8 mouse cellular contexts compared by ENCODE assay signal in genomic region chr5:114658255-114658654, GRCm38 (mm10). TPM values are rescaled to one million over a fixed set of nuclear protein-coding genes. Genes with fewer than 3 reads are reported as not detected.
DNase-seq lines count a peak whose midpoint lies in the region; ATAC-seq and TF ChIP-seq lines count a peak whose summit lies in the region.

TSS of gene Trpv4 (minus strand) at chr5:114658421.

- no peaks in the 10 kb centered on the region for H3K9me3 ChIP-seq in embryonic facial prominence, embryonic 12.5 days
- H3K9me3 ChIP-seq in hindbrain, embryonic 12.5 days (replicated peaks): no peaks in the 10 kb centered on the region
- no peaks in the 10 kb centered on the region for H3K9me3 ChIP-seq in liver, embryonic 14.5 days (ENCODE audit: control insufficient read depth, low read length)

- TF ChIP-seq CTCF in liver, adult 2 months (IDR thresholded peaks at IDR 0.05; ENCODE audit: low read depth, low read length): no peak
- TF ChIP-seq CTCF in liver, embryonic 14.5 days (IDR thresholded peaks at IDR 0.05; ENCODE audit: low read depth): no peak

- H3K4me1 ChIP-seq in liver, adult 2 months (ENCODE audit: control insufficient read depth, insufficient read depth, low read length): no peaks in the 10 kb centered on the region
- peaks cover 4% of the 10 kb centered on the region; the same call in 1 of the 2 replicates for H3K4me1 ChIP-seq in embryonic facial prominence, embryonic 12.5 days
- peaks cover 13% of the 10 kb centered on the region for H3K4me1 ChIP-seq in hindbrain, embryonic 12.5 days
- no peaks in the 10 kb centered on the region for H3K4me1 ChIP-seq in liver, embryonic 14.5 days (replicated peaks; ENCODE audit: control insufficient read depth in 2 of 2, insufficient read depth in 2 of 2, low read length in 1 of 2)

- peak within 1 kb of the TSS; percentile 54 for H3K4me3 ChIP-seq in liver, adult 2 months (ENCODE audit: insufficient read depth, low read depth, low read length)
- H3K4me3 ChIP-seq in embryonic facial prominence, embryonic 12.5 days: peak within 1 kb of the TSS; percentile 50
- H3K4me3 ChIP-seq in hindbrain, embryonic 12.5 days: peak within 1 kb of the TSS; percentile 41
- peak within 1 kb of the TSS; percentile 24 to 25; a peak in 3 of 4 replicates for H3K4me3 ChIP-seq in liver, embryonic 14.5 days (ENCODE audit: insufficient read depth in 1 of 2, low read depth in 2 of 2, low read length in 2 of 2)

- DNase-seq in liver, adult 2 months (ENCODE audit: extremely low read depth, low read depth, low spot score): no peak
- DNase-seq in liver: no peak
- no peak for DNase-seq in liver, embryonic 14.5 days (ENCODE audit: low read depth in 3 of 3, low spot score in 3 of 3)
- no peak for DNase-seq in cerebellum, postnatal 10 days
- no peak for DNase-seq in thymus, postnatal 36 days

- H3K79me2 ChIP-seq in liver, adult 2 months (ENCODE audit: control insufficient read depth, insufficient read depth, low read length): no peaks in the 10 kb centered on the region

- peak within 1 kb of the TSS; percentile 88 for H3K4me2 ChIP-seq in embryonic facial prominence, embryonic 12.5 days (replicated peaks)
- H3K4me2 ChIP-seq in hindbrain, embryonic 12.5 days (replicated peaks): peak within 1 kb of the TSS; percentile 72
- peak within 1 kb of the TSS; percentile 44 for H3K4me2 ChIP-seq in liver, embryonic 14.5 days (ENCODE audit: low read depth)

- TF ChIP-seq EP300 in liver, embryonic 14.5 days (IDR thresholded peaks at IDR 0.05; ENCODE audit: low read depth): no peak

- no peak for ATAC-seq in embryonic facial prominence, embryonic 12.5 days (ENCODE audit: insufficient number of reproducible peaks, insufficient read depth, low FRiP score, low TSS enrichment)
- peak; percentile 52; the same call in 1 of the 2 replicates for ATAC-seq in hindbrain, embryonic 12.5 days (ENCODE audit: low FRiP score)
- no peak for ATAC-seq in liver, embryonic 14.5 days (ENCODE audit: insufficient read depth)
- ATAC-seq in megakaryocyte progenitor cell, adult 5-6 weeks (replicated peaks; ENCODE audit: poor library complexity): no peak

- H3K36me3 ChIP-seq in liver, adult 2 months (ENCODE audit: control insufficient read depth, insufficient read depth, low read length): no peaks in the 10 kb centered on the region
- H3K36me3 ChIP-seq in embryonic facial prominence, embryonic 12.5 days: no peaks in the 10 kb centered on the region
- H3K36me3 ChIP-seq in hindbrain, embryonic 12.5 days: no peaks in the 10 kb centered on the region
- no peaks in the 10 kb centered on the region for H3K36me3 ChIP-seq in liver, embryonic 14.5 days (replicated peaks; ENCODE audit: control insufficient read depth, insufficient read depth, low read depth)

- H3K27ac ChIP-seq in liver, adult 2 months (replicated peaks; ENCODE audit: insufficient read depth, low read depth, low read length): no peak within 1 kb of the TSS
- H3K27ac ChIP-seq in embryonic facial prominence, embryonic 12.5 days: no peak within 1 kb of the TSS
- no peak within 1 kb of the TSS for H3K27ac ChIP-seq in hindbrain, embryonic 12.5 days
- H3K27ac ChIP-seq in liver, embryonic 14.5 days: no peak within 1 kb of the TSS

- TF ChIP-seq POLR2A in liver, adult 2 months (IDR thresholded peaks at IDR 0.05; ENCODE audit: extremely low read depth, insufficient read depth, low read length): no peak

- peaks cover 4% of the 10 kb centered on the region; the same call in 1 of the 2 replicates for H3K27me3 ChIP-seq in liver, adult 2 months (ENCODE audit: control insufficient read depth, insufficient read depth, low read length)
- H3K27me3 ChIP-seq in embryonic facial prominence, embryonic 12.5 days: peaks cover 51% of the 10 kb centered on the region
- peaks cover 52% of the 10 kb centered on the region for H3K27me3 ChIP-seq in hindbrain, embryonic 12.5 days
- H3K27me3 ChIP-seq in liver, embryonic 14.5 days (ENCODE audit: control insufficient read depth, insufficient read depth, low read length): peaks cover 29% of the 10 kb centered on the region

- H3K9ac ChIP-seq in liver, adult 2 months (ENCODE audit: low read depth, low read length): peak within 1 kb of the TSS; percentile 58; the same call in 1 of the 2 replicates
- peak within 1 kb of the TSS; percentile 58 for H3K9ac ChIP-seq in embryonic facial prominence, embryonic 12.5 days
- peak within 1 kb of the TSS; percentile 53 for H3K9ac ChIP-seq in hindbrain, embryonic 12.5 days
- H3K9ac ChIP-seq in liver, embryonic 14.5 days (replicated peaks): no peak within 1 kb of the TSS

- 2% methylated on average over 34 of the region's 47 CpGs for WGBS in liver, adult 2 months
- under 1% methylated on average over 35 of the region's 47 CpGs for WGBS in embryonic facial prominence, embryonic 12.5 days
- under 1% methylated on average over 36 of the region's 47 CpGs for WGBS in hindbrain, embryonic 12.5 days
- WGBS in liver, embryonic 14.5 days (ENCODE audit: insufficient replicate concordance): under 1% methylated on average over 38 of the region's 47 CpGs

RNA-seq across cellular contexts. Expression of gene Trpv4, which starts in this region (rescaled TPM):
- 0.09 and 0.40 TPM in 2 replicates for total RNA-seq in liver, adult 2 months (2014; rRNA removed)
- 0.29 and 0.50 TPM in 2 replicates for polyA plus RNA-seq in liver, adult 2 months (2012; rRNA removed)
- polyA plus RNA-seq in embryonic facial prominence, embryonic 12.5 days (2016; fragmentation: Nextera tagmentation; extraction: Ambion mirVana): 3.2 and 3.5 TPM in 2 replicates
- 1.3 and 1.5 TPM in 2 replicates for polyA plus RNA-seq in hindbrain, embryonic 12.5 days (2016; fragmentation: Nextera tagmentation; extraction: Ambion mirVana)
- 0.16 and 0.22 TPM in 2 replicates for polyA plus RNA-seq in liver, embryonic 14.5 days (2012; rRNA removed)
- polyA plus RNA-seq in liver, embryonic 14.5 days (2014; fragmentation: Nextera tagmentation; extraction: Ambion mirVana): 0.14 and 0.15 TPM in 2 replicates
- 0.15 and 0.25 TPM in 2 replicates for total RNA-seq in megakaryocyte progenitor cell, adult 5-6 weeks (2015)
- total RNA-seq in megakaryocyte progenitor cell, adult 5-6 weeks (2017): 0.17 TPM in 1 of 2 replicates, not detected in the other
